Mouse (Mus musculus): ENCODE results near the gene Inpp5a.

- TF ChIP-seq POLR2A (IDR thresholded peaks at IDR 0.05; ENCODE audit: low read depth, low read length) (no peak), CTCF (conservative IDR thresholded peaks at IDR 0.05; ENCODE audit: insufficient read depth, insufficient read length, low read depth, low read length) (no peak)
These were observed 161.3 kb downstream of the Inpp5a start for GRCm38 (mm10) chr7:139550086-139550783.
